Mouse (Mus musculus) hindbrain, postnatal 0 days (tissue): ENCODE measurements around the gene Irs1. TPM values are rescaled to one million over a fixed set of nuclear protein-coding genes. Genes with fewer than 3 reads are reported as not detected.

Experiments used
- ATAC-seq: fragments of 200-750 bp; cut with Nextera tagmentation; 2 replicates; pipeline ENCODE4 v1.8.0; 2017; ENCODE audit warnings: mild to moderate bottlenecking, moderate TSS enrichment, moderate library complexity
- DNase-seq: peaks from one replicate; pipeline ENCODE4 v3.0.0-alpha.2; 2015; ENCODE audit warnings: low spot score
- H3K27ac ChIP-seq: fragments of 300-500 bp; sonication (generic); 2 replicates; pipeline ENCODE4 v1.5.1; 2014; ENCODE audit warnings: mild to moderate bottlenecking
- H3K27me3 ChIP-seq: fragments of 300-500 bp; sonication (generic); 2 replicates; pipeline ENCODE4 v1.6.1; 2014; ENCODE audit warnings: low read length, mixed read lengths; ENCODE audit not compliant: insufficient read depth
- H3K36me3 ChIP-seq: fragments of 300-500 bp; sonication (generic); 2 replicates; pipeline ENCODE4 v1.6.1; 2014; ENCODE audit warnings: low read length, mixed read lengths; ENCODE audit not compliant: insufficient read depth
- H3K4me1 ChIP-seq: fragments of 300-500 bp; sonication (generic); 2 replicates; pipeline ENCODE4 v1.6.1; 2014; ENCODE audit warnings: antibody characterized with exemption, low read length, mixed read lengths; ENCODE audit not compliant: insufficient read depth
- H3K4me2 ChIP-seq: fragments of 300-500 bp; sonication (generic); 2 replicates; pipeline ENCODE4 v1.6.1; 2014; ENCODE audit warnings: low read depth, mild to moderate bottlenecking, low read length, moderate library complexity, mixed read lengths
- H3K4me3 ChIP-seq: fragments of 300-500 bp; sonication (generic); 2 replicates; pipeline ENCODE4 v1.5.1; 2014; ENCODE audit warnings: low read length
- H3K9ac ChIP-seq: fragments of 300-500 bp; sonication (generic); replicated peaks from 2 replicates; pipeline ENCODE4 v1.6.1; 2014; ENCODE audit warnings: mild to moderate bottlenecking, low read length, moderate library complexity, mixed read lengths
- H3K9me3 ChIP-seq: fragments of 300-500 bp; sonication (generic); 2 replicates; pipeline ENCODE4 v1.6.1; 2016; ENCODE audit warnings: low read length, mixed read lengths
- CTCF ChIP-seq: IDR thresholded peaks from 2 replicates; pipeline ENCODE4 v1.5.1; 2016; ENCODE audit warnings: antibody characterized with exemption, control low read depth, low read depth
- WGBS: fragments of 180-500 bp; shearing (Covaris S2); extraction: QIAGEN DNeasy Blood & Tissue Kit; methylation state at CpG from one replicate; pipeline ENCODE4 v1.1.7; 2014; 5-methylcytosine and 5-hydroxymethylcytosine counted together
- polyA plus RNA-seq: library from polyadenylated mRNA; unstranded; fragments of >200 nt; fragmentation: Nextera tagmentation; extraction: Ambion mirVana; gene quantifications from 2 replicates; pipeline ENCODE4 v1.2.1, GENCODE M21; 2015
- total RNA-seq: library from RNA; depleted of rRNA; stranded (reverse); fragments of >200 nt; gene quantifications from 2 replicates; pipeline ENCODE4 v1.2.3, GENCODE M21; 2014

Gene Irs1
- total and polyA plus RNA-seq, 2 experiments from 2014 or later, result 5.9 to 67.2 TPM

DNA sequence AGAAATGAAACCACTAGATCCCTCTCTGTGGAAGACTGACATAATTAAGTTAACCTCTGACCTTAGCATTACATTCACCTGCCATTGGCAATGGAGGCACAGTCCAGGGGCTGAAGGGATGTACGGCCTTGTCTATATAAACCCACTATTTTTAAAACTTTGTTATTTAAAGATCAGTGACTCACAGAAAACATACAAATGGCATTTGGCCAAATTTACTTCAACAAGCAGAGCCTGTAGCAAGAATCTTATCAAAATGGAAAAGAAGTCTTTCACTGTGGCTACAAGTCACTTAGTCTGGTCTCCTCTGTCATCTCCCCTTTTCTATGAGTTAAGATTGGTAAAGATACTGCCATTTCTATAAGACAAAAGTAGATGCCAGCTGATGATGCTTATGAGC, 11.4 kb downstream of the Irs1 start:
- Histone ChIP-seq H3K4me3 (no peak overlapping the region), H3K27me3 (no peaks in the 10 kb centered on the region), H3K4me1 (peaks cover 8% of the 10 kb centered on the region; the same call in 1 of the 2 replicates), H3K27ac (no peak overlapping the region), H3K4me2 (no peak overlapping the region), H3K36me3 (peaks cover 11% of the 10 kb centered on the region; the same call in 1 of the 2 replicates), H3K9me3 (no peaks in the 10 kb centered on the region), H3K9ac (no peak overlapping the region)
- WGBS, result 84% methylated on average over 1 of the region's 1 CpGs
- DNase-seq, result no peak
- TF ChIP-seq CTCF, result no peak
- no peak for ATAC-seq

DNA sequence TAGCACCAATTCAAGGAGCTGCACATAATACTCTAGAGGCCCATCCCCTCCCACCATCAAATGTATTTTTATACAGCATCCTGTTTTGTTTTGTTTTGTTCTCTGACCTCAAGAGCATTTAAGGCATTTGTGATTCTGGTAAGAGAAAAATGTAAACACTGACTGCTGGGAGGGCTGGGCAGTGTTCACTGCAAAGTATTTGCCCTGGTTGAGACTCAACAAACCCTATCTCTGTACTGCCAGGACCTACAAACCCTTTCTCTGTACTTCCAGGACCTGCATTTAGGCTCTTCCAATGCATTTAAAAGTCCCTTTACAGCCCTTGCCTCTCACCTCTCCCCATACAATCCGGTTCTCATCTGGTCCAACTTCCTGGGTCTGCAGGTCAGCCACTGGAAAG, 16.9 kb downstream of the Irs1 start:
- no peak for TF ChIP-seq CTCF
- Histone ChIP-seq H3K4me1 (no peaks in the 10 kb centered on the region), H3K27ac (no peak overlapping the region), H3K36me3 (peaks cover 11% of the 10 kb centered on the region; the same call in 1 of the 2 replicates), H3K27me3 (no peaks in the 10 kb centered on the region), H3K9ac (no peak overlapping the region), H3K4me2 (no peak overlapping the region), H3K9me3 (no peaks in the 10 kb centered on the region), H3K4me3 (no peak overlapping the region)
- DNase-seq, result no peak
- ATAC-seq, result no peak
- 53% methylated on average over 1 of the region's 1 CpGs for WGBS

DNA sequence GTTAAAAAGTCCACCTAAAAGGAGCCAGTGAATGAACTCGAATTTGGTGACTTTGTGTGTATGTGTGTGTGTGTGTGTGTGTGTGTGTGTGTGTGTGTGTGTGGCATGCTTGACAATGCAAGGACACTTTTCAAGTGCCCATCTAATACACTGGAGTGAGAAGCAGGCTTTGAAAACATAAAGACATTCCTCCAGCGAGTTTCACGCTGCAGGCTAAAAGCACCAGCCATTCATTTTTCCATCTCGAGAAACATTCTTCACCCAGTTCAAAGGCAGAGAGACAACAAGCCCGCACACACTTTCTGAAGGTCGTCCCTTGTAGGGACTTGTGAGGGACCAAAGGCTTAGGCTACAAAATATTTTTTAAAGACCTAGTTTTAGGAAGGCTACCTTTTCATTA, 17.7 kb downstream of the Irs1 start:
- no peak for TF ChIP-seq CTCF
- no peak overlapping the region for H3K9ac ChIP-seq
- ATAC-seq (no peak), DNase-seq (no peak)
- 21% methylated on average over 6 of the region's 6 CpGs for WGBS
- H3K9me3 ChIP-seq, result no peaks in the 10 kb centered on the region
- H3K4me3 ChIP-seq, result no peak overlapping the region
- peaks cover 11% of the 10 kb centered on the region; the same call in 1 of the 2 replicates for H3K36me3 ChIP-seq
- H3K4me2 ChIP-seq, result no peak overlapping the region
- no peaks in the 10 kb centered on the region for H3K4me1 ChIP-seq
- no peaks in the 10 kb centered on the region for H3K27me3 ChIP-seq
- H3K27ac ChIP-seq, result no peak overlapping the region

DNA sequence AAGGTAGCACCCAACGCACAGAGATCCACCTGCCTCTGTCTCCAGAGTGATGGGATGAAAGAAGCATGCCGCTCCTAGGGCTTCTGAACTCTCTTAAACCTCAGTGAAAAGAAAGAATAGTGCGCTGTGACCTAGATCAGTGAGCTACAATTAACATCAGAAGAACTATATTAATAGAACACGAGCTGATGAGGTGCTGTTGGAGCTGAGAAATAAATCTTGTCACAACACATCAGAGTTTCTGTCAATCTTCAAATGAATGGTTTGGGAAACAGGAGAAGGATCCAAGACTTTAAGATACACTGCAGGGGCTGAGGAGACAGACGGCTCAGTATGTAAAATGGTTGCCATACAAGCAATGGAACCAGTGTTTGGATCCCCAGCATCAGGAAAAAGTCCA, 19.0 kb downstream of the Irs1 start:
- no peak overlapping the region for H3K4me3 ChIP-seq
- no peak; the same call in 1 of the 2 replicates for ATAC-seq
- no peak overlapping the region for H3K27ac ChIP-seq
- H3K9ac ChIP-seq, result no peak overlapping the region
- no peak overlapping the region for H3K4me2 ChIP-seq
- no peaks in the 10 kb centered on the region for H3K27me3 ChIP-seq
- no peaks in the 10 kb centered on the region for H3K4me1 ChIP-seq
- peaks cover 3% of the 10 kb centered on the region; the same call in 1 of the 2 replicates for H3K36me3 ChIP-seq
- 77% methylated on average over 5 of the region's 5 CpGs for WGBS
- no peaks in the 10 kb centered on the region for H3K9me3 ChIP-seq
- DNase-seq, result no peak
- TF ChIP-seq CTCF, result no peak

DNA sequence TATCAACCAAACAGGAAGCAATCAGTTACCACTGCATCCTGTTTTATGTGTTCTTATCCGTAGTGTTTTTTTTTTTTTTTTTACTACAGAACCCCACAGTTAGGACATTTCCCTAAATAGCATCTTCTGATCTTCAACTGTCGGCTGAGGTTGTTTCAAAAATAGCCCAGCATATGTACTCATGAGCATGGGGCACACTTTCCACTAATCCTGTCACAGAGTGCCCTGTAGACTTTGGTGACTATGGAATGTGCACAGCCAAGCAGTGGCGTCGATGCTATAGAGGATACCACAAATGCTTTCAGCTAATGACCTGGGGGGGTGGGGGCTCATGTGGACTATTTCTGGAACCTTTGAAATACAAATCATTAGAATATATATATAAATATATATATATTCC, 23.7 kb downstream of the Irs1 start:
- no peak for TF ChIP-seq CTCF
- H3K36me3 ChIP-seq, result no peaks in the 10 kb centered on the region
- ATAC-seq (no peak), DNase-seq (no peak)
- no peaks in the 10 kb centered on the region for H3K4me1 ChIP-seq
- H3K4me2 ChIP-seq, result no peak overlapping the region
- no peak overlapping the region for H3K4me3 ChIP-seq
- no peak overlapping the region for H3K27ac ChIP-seq
- no peak overlapping the region for H3K9ac ChIP-seq
- no peaks in the 10 kb centered on the region for H3K9me3 ChIP-seq
- WGBS, result 85% methylated on average over 4 of the region's 4 CpGs
- no peaks in the 10 kb centered on the region for H3K27me3 ChIP-seq

DNA sequence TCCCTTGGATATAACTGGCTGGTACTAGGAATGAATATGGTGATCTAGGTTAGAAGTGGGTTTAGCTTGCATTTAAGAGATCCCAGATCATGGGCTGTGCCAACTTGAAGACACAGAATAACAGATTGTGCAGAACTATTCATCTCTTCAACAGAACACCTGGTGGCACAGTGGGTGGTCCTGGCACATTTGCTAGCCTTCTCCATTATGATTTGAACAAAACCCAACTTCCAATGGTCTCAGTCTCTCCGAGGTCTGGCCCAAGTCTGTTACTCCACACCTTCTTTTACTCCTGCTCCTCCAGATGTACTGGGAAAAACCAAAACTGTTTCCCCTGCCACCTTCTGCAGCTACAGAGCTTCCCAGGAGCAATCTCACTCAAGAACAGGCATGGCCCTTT, 28.9 kb downstream of the Irs1 start:
- Histone ChIP-seq H3K4me3 (no peak overlapping the region), H3K36me3 (no peaks in the 10 kb centered on the region), H3K9ac (no peak overlapping the region), H3K27me3 (no peaks in the 10 kb centered on the region), H3K27ac (no peak overlapping the region), H3K4me2 (no peak overlapping the region), H3K9me3 (no peaks in the 10 kb centered on the region), H3K4me1 (no peaks in the 10 kb centered on the region; the same call in 1 of the 2 replicates)
- peak; percentile 28 for DNase-seq
- no peak for TF ChIP-seq CTCF
- 53% methylated on average over 1 of the region's 1 CpGs for WGBS
- ATAC-seq, result no peak

DNA sequence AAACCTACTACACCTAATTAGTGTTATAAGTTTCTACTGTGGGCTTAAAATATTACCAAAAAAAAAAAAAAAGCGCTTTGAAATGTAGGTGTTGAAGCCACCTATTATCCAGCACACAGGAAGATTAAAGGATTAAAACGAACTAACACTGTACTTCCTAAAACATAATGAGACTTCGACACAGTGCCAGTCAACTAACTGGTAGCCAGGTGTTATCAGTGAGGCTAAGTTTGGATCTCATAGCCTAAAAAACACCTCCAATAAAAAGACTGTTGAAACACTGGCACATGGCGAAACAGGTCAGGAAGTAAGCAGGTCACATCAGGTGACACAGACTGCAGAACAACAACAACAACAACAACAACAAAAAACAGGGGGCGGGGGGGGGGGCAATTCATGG, 29.6 kb downstream of the Irs1 start:
- TF ChIP-seq CTCF, result no peak
- H3K4me1 ChIP-seq, result no peaks in the 10 kb centered on the region; the same call in 1 of the 2 replicates
- H3K36me3 ChIP-seq, result no peaks in the 10 kb centered on the region
- no peak overlapping the region for H3K4me2 ChIP-seq
- no peak for ATAC-seq
- no peak overlapping the region for H3K9ac ChIP-seq
- 82% methylated on average over 5 of the region's 5 CpGs for WGBS
- H3K27ac ChIP-seq, result no peak overlapping the region
- no peak for DNase-seq
- H3K27me3 ChIP-seq, result no peaks in the 10 kb centered on the region
- no peak overlapping the region for H3K4me3 ChIP-seq
- H3K9me3 ChIP-seq, result no peaks in the 10 kb centered on the region
